Mouse (Mus musculus) activated CD4-positive, CD25-positive, alpha-beta regulatory T cell, adult 4 months (primary cell): ENCODE data around the gene Wdr4. TPM values are rescaled to one million over a fixed set of nuclear protein-coding genes. Genes with fewer than 3 reads are reported as not detected.

Source experiments
- polyA plus RNA-seq, 2 experiments: library from polyadenylated mRNA; unstranded; fragments of 100-300 nt; shearing (Covaris generic); gene quantifications; one replicate each; pipeline ENCODE4 v1.2.1; 2017

Gene Wdr4
- polyA plus RNA-seq, 2 experiments from 2014 or later = 14.4 to 16.2 TPM

Other genes with a start within 250 kb of the Wdr4 start
- gene Rsph1, start 242.6 kb downstream of the Wdr4 start, polyA plus RNA-seq = 1 to 10 TPM in 1 of 2 experiments, under 1 TPM in 1; 0.86 to 2.7 TPM
- 10 to 100 TPM; 20.5 to 26.2 TPM for gene Slc37a1, start 233.2 kb downstream of the Wdr4 start, polyA plus RNA-seq
- gene Pde9a, start 133.8 kb downstream of the Wdr4 start, polyA plus RNA-seq = 1 to 10 TPM in 1 of 2 experiments, not detected in 1; 1.4 TPM
- gene Ndufv3, start 135 bp upstream of the Wdr4 start, polyA plus RNA-seq = 100 to 1,000 TPM; 248 to 290 TPM
- gene Pknox1, start 44.8 kb upstream of the Wdr4 start, polyA plus RNA-seq = 10 to 100 TPM; 42.0 to 44.1 TPM
- gene Cbs, start 117.3 kb upstream of the Wdr4 start, polyA plus RNA-seq = under 1 TPM in 1 of 2 experiments, not detected in 1; 0.05 TPM
- gene U2af1, start 138.9 kb upstream of the Wdr4 start, polyA plus RNA-seq = 10 to 100 TPM; 60.6 to 77.9 TPM
- not detected for gene Cryaa, start 157.8 kb upstream of the Wdr4 start, polyA plus RNA-seq